Mouse (Mus musculus) thymus, adult 2 months (tissue): Measurements from ENCODE around the gene Coasy. TPM values are rescaled to one million over a fixed set of nuclear protein-coding genes. Genes with fewer than 3 reads are reported as not detected.

Source experiments
- DNase-seq: peaks from one replicate; pipeline ENCODE4 v3.0.0; 2021
- H3K27ac ChIP-seq: fragments of 200-500 bp; 2 replicates; pipeline ENCODE4 v1.5.1; 2012; ENCODE audit warnings: low read length, control low read depth; ENCODE audit not compliant: control insufficient read depth, insufficient read depth
- H3K27me3 ChIP-seq: fragments of 200-500 bp; 2 replicates; pipeline ENCODE4 v1.6.1; 2012; ENCODE audit warnings: mild to moderate bottlenecking, low read length, moderate library complexity, mixed read lengths; ENCODE audit not compliant: control insufficient read depth, insufficient read depth
- H3K36me3 ChIP-seq: fragments of 200-500 bp; 2 replicates; pipeline ENCODE4 v1.6.1; 2012; ENCODE audit warnings: mild to moderate bottlenecking, low read length, moderate library complexity; ENCODE audit not compliant: control insufficient read depth, insufficient read depth
- H3K4me1 ChIP-seq: fragments of 200-500 bp; replicated peaks from 2 replicates; pipeline ENCODE4 v1.6.1; 2012; ENCODE audit warnings: low read length; ENCODE audit not compliant: control insufficient read depth, insufficient read depth
- H3K4me3 ChIP-seq: fragments of 200-500 bp; 2 replicates; pipeline ENCODE4 v1.5.1; 2012; ENCODE audit warnings: mild to moderate bottlenecking, low read length, control low read depth, moderate library complexity; ENCODE audit not compliant: control insufficient read depth, insufficient read depth
- CTCF ChIP-seq: fragments of 200-500 bp; IDR thresholded peaks from 2 replicates; pipeline ENCODE4 v1.5.1; 2012; ENCODE audit warnings: mild to moderate bottlenecking, control low read depth, low read length, moderate library complexity, borderline replicate concordance; ENCODE audit not compliant: control insufficient read depth, poor library complexity, insufficient read depth; ENCODE audit errors: extremely low read depth
- POLR2A ChIP-seq: fragments of 200-500 bp; IDR thresholded peaks from 2 replicates; pipeline ENCODE4 v1.6.1; 2012; ENCODE audit warnings: mild to moderate bottlenecking, low read length, control low read depth, moderate library complexity; ENCODE audit not compliant: control insufficient read depth, poor library complexity, insufficient read depth; ENCODE audit errors: extremely low read depth
- WGBS: fragments of 180-500 bp; shearing (Covaris S2); methylation state at CpG from one replicate; pipeline ENCODE4 v1.1.7; 2018; 5-methylcytosine and 5-hydroxymethylcytosine counted together
- polyA plus RNA-seq: library from polyadenylated mRNA; depleted of rRNA; stranded (reverse); fragments of >200 nt; gene quantifications from 2 replicates; pipeline ENCODE4 v1.2.3, GENCODE M21; 2012

Coasy gene
- polyA plus RNA-seq, 1 experiment = 74.2 TPM

GRCm38 (mm10) chr11:101046440-101046839, 35.9 kb upstream of the Coasy start:
- peak; percentile 47 for DNase-seq
- peak overlapping the region; percentile 68 for H3K27ac ChIP-seq
- peaks cover 32% of the 10 kb centered on the region for H3K4me1 ChIP-seq
- H3K27me3 ChIP-seq = no peaks in the 10 kb centered on the region
- peak overlapping the region; percentile 18; the same call in 1 of the 2 replicates for H3K4me3 ChIP-seq
- peak; percentile 35; the same call in 1 of the 2 replicates for TF ChIP-seq POLR2A
- TF ChIP-seq CTCF = no peak
- WGBS = 12% methylated on average over 9 of the region's 9 CpGs
- H3K36me3 ChIP-seq = no peaks in the 10 kb centered on the region

GRCm38 (mm10) chr11:101047502-101047901, 34.9 kb upstream of the Coasy start:
- WGBS = 34% methylated on average over 3 of the region's 3 CpGs
- no peaks in the 10 kb centered on the region for H3K36me3 ChIP-seq
- H3K27me3 ChIP-seq = no peaks in the 10 kb centered on the region
- no peak overlapping the region for H3K4me3 ChIP-seq
- no peak overlapping the region; the same call in 1 of the 2 replicates for H3K27ac ChIP-seq
- TF ChIP-seq POLR2A = no peak
- no peak for TF ChIP-seq CTCF
- peaks cover 32% of the 10 kb centered on the region for H3K4me1 ChIP-seq
- no peak for DNase-seq

GRCm38 (mm10) chr11:101050359-101050758, 32.0 kb upstream of the Coasy start:
- no peak overlapping the region for H3K27ac ChIP-seq
- 98% methylated on average over 9 of the region's 9 CpGs for WGBS
- H3K36me3 ChIP-seq = no peaks in the 10 kb centered on the region
- H3K4me1 ChIP-seq = peaks cover 28% of the 10 kb centered on the region
- no peak for DNase-seq
- TF ChIP-seq CTCF = no peak
- no peak for TF ChIP-seq POLR2A
- no peak overlapping the region for H3K4me3 ChIP-seq
- H3K27me3 ChIP-seq = no peaks in the 10 kb centered on the region

GRCm38 (mm10) chr11:101051051-101051493, 31.3 kb upstream of the Coasy start:
- TF ChIP-seq CTCF = no peak
- TF ChIP-seq POLR2A = no peak
- Histone ChIP-seq H3K4me3 (no peak overlapping the region), H3K27me3 (no peaks in the 10 kb centered on the region), H3K4me1 (peaks cover 22% of the 10 kb centered on the region), H3K36me3 (no peaks in the 10 kb centered on the region), H3K27ac (no peak overlapping the region)
- WGBS = 95% methylated on average over 6 of the region's 6 CpGs
- no peak for DNase-seq

DNA sequence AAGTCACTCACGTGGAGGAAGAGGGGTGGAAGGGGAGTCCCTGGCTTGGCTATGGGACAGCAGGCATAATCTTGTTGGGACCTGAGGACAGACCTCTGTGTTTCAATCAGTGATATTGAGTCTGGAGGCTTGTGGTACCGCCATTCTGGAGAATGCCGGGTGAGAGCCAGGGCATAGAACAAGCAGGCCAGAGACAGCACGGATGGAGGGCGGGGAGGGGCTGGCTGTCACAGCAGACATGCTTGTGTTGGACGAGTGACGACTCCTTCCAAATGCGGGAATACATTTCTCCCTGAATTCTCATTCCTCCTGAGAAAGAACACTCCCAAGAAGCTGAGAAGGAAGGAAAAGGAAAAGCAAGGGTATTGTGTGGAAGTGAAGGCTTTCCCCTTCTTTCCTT, 30.7 kb upstream of the Coasy start:
- Histone ChIP-seq H3K4me1 (peaks cover 16% of the 10 kb centered on the region), H3K4me3 (no peak overlapping the region), H3K27ac (no peak overlapping the region), H3K27me3 (no peaks in the 10 kb centered on the region), H3K36me3 (no peaks in the 10 kb centered on the region)
- TF ChIP-seq POLR2A (no peak), CTCF (no peak)
- 91% methylated on average over 8 of the region's 8 CpGs for WGBS
- DNase-seq = no peak

DNA sequence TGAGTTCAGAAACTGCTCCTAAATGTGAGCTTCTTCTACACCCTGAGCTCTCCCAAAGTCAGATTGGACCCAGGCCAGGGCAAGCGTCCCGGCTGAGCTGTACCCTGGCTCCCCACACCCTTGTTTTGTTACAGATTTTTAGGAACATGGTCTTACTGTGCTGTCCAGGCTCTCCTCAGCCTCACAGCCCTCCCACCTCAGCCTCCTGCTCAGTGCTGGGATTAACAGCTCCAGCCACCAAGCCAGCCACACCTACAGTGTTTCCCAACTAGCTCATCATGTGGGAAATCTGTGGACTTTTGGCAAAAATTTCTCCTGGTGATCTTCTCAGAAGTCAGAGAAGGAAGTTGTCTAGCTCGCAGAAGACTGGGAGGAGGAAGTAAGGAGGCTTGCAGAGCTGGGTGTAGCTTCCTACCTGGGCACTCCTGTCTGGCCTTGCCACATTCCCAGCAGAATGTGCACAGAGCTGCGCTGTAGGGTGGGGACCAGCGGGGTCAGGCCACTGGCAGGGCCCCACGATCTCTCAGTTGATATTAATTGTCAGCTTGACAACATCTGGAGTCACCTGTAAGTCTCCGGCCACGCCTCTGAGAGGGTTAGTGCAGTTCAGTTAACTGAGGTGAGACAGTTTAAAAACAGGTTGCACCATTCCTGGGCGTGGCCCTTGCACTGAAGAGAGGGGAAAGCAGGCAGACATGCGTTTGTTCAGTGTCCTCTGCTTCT, 29.5 kb upstream of the Coasy start:
- Histone ChIP-seq H3K36me3 (no peaks in the 10 kb centered on the region), H3K27me3 (no peaks in the 10 kb centered on the region), H3K4me1 (peaks cover 5% of the 10 kb centered on the region), H3K4me3 (no peak overlapping the region), H3K27ac (no peak overlapping the region)
- DNase-seq = no peak
- TF ChIP-seq CTCF = no peak
- TF ChIP-seq POLR2A = no peak
- 64% methylated on average over 10 of the region's 10 CpGs for WGBS

DNA sequence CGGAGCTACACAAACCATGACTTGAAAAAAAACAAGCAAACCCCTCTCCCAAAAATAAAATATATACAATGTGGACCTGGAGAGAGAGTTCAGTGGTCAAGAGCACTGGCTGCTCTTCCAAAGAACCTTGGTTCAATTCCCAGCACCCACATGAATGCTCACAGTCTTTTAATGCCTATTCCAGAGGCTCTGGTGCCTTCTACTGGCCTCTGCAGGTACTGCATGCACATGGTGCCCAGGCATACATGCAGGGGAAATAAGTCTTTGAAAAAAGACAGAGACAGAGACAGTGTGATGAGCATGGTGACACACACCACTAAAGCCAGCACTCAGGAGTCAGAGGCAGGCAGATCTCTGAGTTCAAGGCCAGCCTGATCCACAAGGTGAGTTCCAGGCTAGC, 28.4 kb upstream of the Coasy start:
- no peak for DNase-seq
- no peaks in the 10 kb centered on the region; the same call in 1 of the 2 replicates for H3K4me1 ChIP-seq
- no peak overlapping the region for H3K4me3 ChIP-seq
- H3K27me3 ChIP-seq = no peaks in the 10 kb centered on the region
- no peaks in the 10 kb centered on the region for H3K36me3 ChIP-seq
- no peak overlapping the region for H3K27ac ChIP-seq
- no peak for TF ChIP-seq POLR2A
- TF ChIP-seq CTCF = no peak
- WGBS = 97% methylated on average over 1 of the region's 1 CpGs
